Mouse (Mus musculus): ENCODE measurements at regions not wholly inside any gene's neighbourhood (a gene's known extent, or its start where the extent isn't known, plus 50 kb on each side); places are given as distances from the start of the nearest gene placed in this dataset.

DNA sequence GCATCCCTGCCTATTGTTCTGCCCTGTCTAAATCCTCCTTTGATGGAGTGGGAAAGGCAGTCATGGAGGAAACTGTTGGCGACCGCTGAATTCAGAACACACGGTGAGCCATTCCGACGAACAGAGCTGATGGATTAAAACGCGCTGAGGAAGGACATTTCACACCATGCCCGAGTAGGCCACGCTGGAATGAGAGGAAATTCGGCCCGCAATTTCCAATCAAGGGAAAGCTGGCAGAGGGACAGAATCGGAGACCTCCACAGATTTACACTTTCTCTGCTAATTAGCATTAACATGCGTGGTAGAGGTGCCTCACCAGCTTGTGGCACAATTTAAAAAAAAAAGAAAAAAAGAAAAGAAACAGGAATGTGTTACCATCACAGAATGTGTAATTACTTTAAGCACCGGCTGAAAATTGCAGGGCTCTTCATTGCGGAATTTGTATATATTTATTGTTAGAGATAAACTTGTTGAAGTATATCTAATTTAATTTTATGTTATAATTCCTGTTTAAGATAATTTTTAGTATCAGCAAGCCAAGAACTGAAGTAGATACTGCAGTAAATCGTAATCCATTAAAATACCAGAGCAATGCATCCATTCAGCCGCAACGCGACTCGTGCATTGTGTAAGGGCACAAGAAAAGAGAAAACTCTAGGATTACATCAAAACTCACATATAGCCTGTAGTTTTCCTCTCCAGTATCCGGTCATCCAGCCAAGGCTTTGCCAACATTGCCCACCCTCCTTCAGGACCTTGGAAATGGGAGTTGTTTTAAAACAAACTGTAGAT, 2249.4 kb upstream of the Gm7489 start:
- peak in 1 of 2 experiments; percentile 5 for DNase-seq (ENCODE audit: low spot score in 2 of 2)

DNA sequence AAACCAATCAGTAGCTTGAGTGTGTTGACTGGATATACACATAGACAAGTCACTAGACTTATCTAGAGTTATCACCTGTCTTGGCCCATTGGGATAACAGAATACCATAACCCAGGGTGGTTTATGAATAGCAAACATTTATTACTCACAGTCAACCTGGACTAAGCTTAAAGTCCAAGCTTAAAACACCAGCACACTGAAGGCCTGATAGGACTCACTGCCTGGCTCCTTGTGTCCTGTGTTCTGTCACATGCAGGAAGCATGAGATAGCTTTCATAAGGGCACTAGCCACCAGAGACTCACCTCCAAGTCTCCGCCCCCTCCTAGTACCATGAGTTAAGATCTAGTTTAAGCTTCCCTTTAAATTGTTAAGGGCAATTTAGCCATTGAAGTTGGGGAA, 2247.1 kb upstream of the Gm7489 start:
- DNase-seq (ENCODE audit: low spot score in 2 of 2) = no peak

DNA sequence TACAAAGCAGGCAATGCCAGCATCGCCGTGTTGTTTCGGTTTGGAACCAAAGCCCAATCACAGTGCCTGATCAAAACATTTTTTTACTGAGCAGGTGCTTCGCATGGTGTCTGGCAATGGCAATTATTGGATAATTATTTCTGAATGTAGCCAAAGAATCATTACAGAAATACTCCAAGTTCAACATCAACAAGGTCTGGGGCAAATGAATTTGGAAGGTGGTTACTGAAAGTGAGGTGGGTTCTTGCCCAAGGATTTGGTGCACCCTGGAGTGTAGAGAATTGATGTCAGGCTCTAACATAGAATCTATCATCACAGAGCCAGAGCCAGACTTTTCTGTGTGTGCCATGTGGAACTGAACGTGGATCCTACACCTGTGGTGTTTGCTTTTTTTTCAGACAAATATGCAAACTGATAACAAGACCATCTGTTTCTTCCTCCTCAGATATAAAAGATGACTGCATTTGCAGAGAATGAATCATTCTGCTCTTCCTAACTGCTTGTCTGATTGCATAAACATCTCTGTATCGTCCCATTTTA, 2240.9 kb upstream of the Gm7489 start:
- peak; percentile 44 to 47 for DNase-seq (ENCODE audit: low spot score in 2 of 2)

DNA sequence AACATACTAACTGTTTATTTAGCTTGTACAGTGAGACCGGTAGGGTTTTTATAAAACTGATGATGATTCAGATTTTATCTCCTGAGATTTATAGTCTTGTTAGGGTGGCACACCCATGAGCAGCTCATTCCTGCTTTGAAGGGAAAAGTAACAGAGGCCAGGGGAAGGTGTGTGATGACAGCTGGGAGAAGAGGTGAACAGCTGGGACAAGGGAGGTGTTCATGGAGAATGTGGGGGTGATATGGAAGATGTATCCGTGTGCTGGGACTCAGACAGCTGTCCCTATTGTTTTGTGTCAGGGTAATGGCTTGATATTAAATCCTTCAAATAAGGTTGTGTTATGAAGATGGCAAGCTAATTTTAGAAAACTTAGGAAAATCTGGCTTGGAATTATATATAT, 2238.4 kb upstream of the Gm7489 start:
- no peak for DNase-seq (ENCODE audit: low spot score in 2 of 2)

DNA sequence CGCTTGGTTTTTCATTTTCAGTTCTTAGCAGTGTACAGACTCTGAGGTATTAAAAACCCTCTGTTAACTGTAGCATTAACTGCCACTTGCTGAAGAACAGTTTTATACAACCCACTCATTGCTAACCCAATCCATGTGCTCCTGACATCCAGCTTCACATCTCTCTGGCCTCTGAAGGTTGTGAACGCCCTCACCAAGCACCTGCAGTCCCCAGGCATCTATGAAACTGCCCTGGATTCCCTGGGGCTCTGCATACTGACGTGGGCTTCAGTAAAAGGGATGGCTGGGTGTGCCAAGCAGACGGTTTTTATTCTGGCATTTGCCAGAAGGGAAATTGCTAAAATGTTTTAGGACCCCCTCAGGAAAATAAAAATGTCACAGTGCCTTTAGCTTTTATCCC, 2232.2 kb upstream of the Gm7489 start:
- DNase-seq (ENCODE audit: low spot score in 2 of 2) = no peak

DNA sequence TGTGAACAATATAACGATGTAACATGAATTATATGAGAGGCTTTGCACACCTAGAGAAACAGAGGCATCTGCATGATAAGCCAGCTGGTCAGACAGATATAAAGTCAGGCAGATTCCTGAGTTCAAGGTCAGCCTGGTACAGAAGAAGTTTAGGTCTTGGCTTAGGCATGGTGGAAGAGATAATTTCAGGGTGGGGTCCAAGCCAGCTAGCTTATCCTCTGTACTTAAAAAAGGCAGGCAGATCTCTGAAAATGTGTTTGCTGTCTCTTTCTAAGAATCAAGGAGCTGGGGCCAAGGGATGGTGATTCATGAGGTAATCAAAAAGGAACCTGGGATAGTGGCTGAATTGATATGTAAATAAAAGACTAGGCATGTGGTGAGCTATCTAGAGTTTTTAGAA, 2227.1 kb upstream of the Gm7489 start:
- no peak for DNase-seq (ENCODE audit: low spot score in 2 of 2)

DNA sequence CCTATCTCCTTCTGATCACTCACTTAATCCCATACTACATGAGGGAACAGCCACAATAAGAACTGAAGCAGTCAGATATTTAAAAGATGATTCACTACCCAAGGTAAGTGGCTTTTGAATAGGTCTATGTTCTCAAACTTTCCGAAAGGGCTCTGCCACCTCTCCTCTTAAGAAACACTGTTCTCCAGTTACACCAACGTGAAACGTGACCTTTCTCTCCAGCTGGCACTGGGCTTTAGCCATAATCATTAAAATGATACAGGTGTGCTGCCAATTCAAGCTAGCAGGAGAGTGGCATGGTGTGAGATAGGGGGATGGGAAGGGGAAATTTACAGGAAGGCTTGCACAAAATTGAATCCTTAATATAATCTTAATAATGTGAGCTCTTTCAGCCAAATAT, 2216.4 kb upstream of the Gm7489 start:
- DNase-seq (ENCODE audit: low spot score in 2 of 2) = no peak

DNA sequence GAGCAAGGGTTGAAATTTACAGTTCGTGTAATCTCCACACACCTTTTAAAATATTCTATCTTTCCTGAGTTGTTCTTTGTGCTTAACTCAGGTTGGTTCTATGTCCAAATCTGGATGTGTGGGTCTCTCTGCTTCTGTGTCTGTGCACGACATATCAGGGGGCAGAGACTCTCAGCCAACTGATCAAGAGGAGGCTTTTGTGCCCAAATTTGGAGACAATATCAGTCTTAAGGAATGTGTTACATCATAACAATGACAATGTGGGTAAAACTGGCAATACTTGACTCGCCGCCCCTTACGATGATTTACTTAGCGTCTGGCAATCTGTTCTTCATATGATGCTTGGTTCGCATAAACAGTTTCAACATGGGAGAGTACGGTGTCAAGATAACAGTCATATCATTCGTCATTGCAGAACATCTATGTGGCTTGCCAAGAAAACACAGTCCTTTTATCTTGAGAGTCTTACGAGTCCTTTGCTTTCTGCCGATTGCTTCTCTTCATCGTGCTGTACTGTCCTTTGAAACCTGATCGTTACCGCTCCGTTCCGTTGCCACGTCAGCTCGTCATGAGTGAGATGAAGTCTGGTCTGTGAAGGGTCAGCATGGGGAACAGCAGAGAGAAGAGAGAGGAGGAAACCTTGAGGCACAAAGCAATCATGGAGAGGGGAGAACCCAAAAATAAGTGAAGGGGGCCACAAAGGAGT, 2212.9 kb upstream of the Gm7489 start:
- DNase-seq (ENCODE audit: low spot score in 2 of 2) = no peak

DNA sequence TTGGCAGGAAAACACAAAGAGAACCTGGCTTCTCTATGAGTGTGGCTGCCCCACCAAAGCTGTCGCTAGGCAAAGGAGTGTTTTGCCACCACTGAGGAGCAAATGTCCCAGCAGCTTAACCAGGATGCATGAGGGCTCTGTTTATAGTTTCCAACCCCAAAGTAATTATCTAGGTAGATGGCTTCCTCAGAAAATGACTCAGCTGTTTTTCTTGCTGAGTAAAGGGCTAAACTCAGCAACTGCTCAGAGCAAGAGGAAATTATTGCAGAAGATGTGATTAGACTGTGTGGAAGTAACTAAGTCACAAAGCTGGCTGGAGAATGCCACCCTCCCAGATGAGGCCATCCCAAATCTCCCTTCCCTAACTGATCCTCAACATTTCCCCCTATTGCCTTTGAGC, 2211.2 kb upstream of the Gm7489 start:
- DNase-seq (ENCODE audit: low spot score in 2 of 2) = no peak

DNA sequence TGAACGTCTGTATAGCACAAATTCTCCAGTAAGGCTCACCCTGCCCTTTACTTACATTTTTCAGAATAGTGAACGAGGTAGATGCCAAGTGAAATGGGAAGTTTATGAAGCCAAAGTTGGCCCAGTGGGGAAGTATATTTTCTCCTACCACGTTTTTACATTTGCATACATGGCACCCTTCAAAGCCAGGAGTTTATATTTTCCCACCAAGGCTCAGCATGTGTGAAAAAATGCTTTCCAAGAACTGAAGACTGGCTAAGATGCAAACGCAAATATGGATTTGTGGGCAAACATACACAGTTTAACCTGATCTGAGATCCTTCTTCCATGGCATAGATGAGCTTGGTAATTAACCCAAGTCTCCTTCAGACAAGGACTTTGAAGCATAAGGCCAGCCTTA, 2209.4 kb upstream of the Gm7489 start:
- DNase-seq (ENCODE audit: low spot score in 2 of 2) = no peak

DNA sequence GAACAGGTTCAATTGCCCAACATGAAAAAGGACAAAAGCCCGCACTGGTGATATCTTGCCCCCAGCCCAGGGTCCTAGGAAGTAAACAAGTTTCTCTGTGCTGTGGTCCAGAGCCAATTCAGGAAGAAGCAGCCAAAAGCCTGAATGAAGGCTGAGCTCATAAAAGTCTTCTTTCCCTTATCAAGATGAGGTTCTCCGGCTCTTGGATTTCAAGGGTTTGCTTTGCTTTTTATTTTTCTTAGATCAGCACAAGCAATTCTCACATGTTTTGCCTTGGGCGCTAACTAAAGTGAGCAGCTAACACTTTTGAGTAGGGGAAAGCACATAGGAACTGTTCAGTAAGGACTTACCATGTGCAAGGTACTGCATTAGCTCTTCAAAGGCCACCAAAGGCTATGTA, 2208.0 kb upstream of the Gm7489 start:
- DNase-seq (ENCODE audit: low spot score in 2 of 2) = no peak

DNA sequence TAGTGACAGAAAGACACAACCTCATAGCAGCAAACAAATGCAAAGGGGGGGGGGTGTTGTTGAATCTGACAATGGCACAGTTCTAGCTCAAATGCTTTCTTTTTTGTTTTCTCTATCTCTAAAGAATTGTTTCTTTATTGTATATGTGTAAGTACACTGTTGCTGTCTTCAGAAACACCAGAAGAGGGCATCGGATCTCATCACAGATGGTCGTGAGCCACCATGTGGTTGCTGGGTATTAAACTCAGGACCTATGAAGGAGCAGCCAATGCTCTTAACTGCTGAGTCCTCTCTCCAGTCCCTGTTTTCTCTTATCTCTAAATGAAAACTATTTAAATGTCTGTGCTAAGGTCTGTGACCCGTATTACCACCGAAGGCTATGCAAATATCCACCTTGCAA, 2207.4 kb upstream of the Gm7489 start:
- no peak for DNase-seq (ENCODE audit: low spot score in 2 of 2)

DNA sequence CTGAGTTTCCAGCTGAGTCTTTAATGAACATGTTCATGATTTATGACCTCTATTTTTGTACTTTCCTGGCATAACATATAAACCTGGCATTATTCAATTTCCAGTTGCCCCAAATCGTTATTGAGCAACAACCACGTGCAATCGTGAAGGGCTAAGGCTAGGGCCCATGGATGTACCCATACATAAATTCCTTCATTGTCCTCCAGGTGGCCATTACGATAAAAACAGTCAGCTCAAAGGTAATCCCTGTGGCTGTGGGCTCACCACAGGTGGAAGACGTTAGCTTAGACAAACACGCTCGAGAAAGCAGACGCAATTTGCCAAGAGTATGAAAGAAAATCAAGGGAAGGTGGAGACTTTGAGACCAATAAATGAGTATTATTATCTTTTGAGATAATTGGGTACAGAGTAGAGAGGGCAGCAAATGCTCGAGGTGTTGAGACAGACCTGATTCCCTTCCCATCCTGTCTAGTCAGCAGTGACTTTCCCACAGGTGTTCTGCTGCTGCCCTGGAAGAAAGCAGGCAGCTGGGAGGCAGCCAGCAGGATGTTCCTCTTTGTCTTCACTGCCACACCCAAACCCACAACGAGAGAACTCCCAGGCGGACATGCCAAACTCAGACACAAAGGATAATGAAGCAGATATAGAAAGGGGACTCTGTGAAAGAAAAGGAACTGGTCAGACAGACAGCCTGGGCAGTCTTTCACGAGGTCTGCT, 2205.4 kb upstream of the Gm7489 start:
- DNase-seq (ENCODE audit: low spot score in 2 of 2) = no peak

DNA sequence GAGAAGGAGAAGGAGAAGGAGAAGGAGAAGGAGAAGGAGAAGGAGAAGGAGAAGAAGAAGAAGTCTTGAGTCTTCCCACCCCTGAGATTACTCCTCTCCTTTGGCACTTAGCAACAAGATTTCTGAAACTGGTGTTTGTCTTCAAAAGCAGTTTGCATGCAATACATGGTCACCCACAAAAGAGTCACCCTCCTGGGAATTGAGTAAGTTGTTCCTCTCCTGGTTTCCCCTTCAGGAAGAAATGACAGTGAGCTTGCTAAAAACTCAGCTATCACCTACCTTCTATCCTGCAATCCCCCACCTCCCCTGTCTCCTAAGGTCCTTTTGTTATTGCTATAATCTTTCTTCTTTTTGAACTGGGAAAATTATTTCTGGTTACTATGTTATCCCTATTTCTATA, 2204.2 kb upstream of the Gm7489 start:
- DNase-seq (ENCODE audit: low spot score in 2 of 2) = no peak

DNA sequence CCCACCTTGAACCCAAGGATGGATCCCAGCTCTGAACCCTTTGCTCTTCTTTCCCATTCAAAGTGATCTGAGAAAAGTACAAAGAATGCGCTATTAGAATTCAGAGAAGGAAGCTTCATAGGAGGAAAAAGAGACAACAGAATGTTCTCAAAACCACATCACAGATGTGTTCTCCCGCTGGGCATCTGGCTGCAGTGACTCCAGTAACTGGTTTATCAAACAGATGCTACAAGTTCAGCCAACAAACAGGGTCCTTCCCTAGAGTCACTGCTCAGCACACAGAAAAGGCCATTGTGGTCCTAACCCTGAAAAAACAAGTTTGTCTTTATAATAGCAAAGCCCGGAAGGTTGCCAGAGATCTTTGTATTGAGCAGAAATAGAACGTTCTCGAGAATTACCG, 2203.5 kb upstream of the Gm7489 start:
- no peak for DNase-seq (ENCODE audit: low spot score in 2 of 2)

DNA sequence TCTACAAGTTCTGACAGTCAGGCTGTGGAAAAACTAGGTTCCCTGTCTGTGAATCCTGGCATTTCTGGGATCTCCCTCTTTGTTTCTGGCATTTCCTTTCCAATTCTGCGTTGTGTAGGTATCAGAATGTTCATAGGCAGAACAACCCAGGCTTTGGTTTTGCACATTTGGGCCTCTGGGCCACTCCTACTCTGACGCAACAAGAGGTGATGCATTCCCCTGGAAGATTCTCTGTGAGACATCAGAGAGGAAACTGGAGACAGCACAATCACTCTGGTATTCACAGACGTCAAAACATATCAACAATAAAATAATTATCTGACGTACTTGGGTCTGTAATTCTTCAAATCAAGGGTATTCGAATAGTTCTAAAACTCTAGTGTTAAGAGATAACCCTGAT, 2202.4 kb upstream of the Gm7489 start:
- no peak for DNase-seq (ENCODE audit: low spot score in 2 of 2)

DNA sequence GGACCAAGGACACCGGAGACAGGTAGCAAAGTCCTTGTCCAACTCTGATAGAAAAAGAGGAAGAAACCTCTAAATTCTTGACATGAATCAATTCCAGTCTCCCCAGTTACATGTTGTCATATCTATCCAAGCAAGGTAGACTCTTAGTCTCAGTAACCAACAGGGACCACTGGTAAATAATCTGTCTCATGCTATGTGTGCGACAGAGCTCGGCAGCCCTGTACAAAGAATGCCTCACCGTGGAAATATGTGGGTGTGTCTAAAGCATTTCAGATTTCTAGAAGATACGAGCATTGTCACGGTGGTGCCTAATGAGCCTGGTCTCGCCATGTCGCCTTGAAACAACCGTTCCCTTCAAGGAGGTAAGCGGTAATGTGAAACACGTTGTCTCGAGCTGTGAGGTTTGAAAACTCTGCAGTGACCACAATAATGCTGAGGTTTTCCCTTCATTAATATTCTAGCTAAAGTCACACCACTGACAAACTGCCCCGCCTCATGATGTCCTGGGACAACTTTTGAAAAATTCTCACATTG, 2197.6 kb upstream of the Gm7489 start:
- no peak for DNase-seq (ENCODE audit: low spot score in 2 of 2)

DNA sequence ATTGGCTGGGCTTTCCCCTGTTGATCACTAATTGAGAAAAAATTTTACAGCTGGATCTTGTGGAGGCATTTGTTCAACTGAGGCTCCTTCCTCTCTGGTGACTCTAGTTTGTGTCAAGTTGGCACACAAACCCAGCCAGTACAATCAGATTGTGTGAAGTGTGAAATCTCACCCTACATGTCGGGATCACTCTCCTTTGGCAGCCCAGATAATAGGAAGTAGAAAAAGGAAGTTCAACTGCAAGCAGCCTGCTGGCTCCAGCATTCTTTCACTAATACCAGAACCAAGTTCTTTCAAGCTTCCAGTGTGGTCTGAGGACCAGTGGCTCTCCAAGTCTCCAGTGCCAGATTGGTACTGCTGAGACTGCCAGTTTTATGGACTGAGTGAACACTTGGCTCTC, 2195.2 kb upstream of the Gm7489 start:
- DNase-seq (ENCODE audit: low spot score in 2 of 2) = no peak

DNA sequence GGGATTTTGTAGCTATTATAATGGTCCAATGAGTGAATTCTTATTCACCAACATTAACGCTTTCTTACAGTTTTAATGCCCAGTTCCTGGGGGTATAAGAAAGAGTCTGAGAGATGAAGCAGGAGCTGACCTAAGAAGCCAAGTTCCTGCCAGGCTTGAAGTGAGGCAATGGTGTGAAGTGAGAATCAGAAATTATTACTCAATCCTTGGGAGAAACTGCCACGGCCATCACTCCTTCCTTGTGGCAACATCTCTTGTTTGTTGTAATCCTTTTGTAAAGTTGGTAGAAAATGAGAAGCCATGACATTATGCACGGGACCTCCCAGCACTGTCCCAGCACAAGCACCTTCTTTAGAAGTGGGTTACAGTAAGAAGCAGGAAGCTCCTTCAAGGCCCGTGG, 2192.0 kb upstream of the Gm7489 start:
- no peak for DNase-seq (ENCODE audit: low spot score in 2 of 2)

DNA sequence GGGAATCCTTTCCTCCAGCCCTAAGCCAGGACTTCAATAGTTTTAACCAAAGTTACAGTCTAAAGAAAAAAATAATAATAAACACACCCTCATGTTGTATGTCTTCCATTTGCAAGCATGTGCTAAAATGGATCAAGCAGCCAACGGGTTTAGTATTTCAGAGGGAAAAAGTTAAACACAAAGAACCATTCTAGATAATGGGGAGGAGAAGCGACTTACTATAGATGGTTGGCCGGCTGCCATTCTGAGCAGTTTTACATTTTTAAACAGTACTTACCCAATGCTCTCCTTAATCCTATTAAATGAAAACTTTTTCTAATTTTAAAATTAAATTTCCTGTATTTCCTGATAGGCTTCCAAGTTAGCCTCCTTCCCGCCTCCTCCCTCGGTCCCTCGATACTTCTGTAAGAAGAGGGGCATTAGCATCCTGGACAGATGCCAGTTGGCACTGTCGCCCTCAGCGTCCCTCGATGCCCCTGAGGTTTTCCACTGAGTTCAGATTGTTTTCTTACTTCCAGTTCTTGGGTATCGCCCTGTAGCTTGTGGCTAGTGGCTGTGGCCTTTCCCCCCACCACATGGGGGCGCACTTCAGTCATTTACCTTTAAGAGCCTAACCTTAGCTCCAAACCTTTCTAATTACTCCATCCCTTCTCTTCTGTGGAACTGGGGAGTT, 2188.2 kb upstream of the Gm7489 start:
- peak; percentile 9 to 38 for DNase-seq (ENCODE audit: low spot score in 2 of 2)

DNA sequence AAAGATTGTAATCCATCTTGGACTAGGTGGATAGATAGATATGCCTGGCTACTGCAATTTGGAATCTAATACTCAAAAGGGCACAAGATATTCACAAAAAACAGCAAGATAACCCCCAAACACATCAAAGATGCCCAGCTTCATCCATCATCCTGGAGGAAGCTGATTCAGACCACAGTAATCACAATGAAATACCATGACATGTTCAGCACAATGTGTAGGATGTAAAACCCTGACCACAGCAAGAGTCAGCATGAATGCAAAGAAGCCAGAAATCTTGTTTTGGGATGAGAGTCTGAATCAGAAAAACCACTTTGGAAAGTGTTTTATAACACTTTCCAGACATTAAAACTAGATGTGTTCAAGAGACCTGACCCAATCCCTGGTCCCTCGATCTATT, 2180.5 kb upstream of the Gm7489 start:
- DNase-seq (ENCODE audit: low spot score in 2 of 2) = no peak

Measured in layer of hippocampus, adult 8-10 months (tissue).